Mouse (Mus musculus): ENCODE data around the gene Cxcl16.

GRCm38 (mm10) chr11:70467902-70468619 is 8.3 kb upstream of the Cxcl16 start:
- TF ChIP-seq CTCF (IDR thresholded peaks at IDR 0.05), result no peak
- no peak for TF ChIP-seq POLR2A (IDR thresholded peaks at IDR 0.05; ENCODE audit: insufficient read depth, low read depth, low read length)
- no peak for TF ChIP-seq EP300 (IDR thresholded peaks at IDR 0.05; ENCODE audit: insufficient read depth, low read depth, low read length)
